Mouse (Mus musculus): ENCODE measurements around the gene Smg6.

GRCm38 (mm10) chr11:74956006-74956405 is 30.4 kb downstream of the Smg6 start:
- TF ChIP-seq CTCF (conservative IDR thresholded peaks at IDR 0.05; ENCODE audit: low read length) = no peak
- TF ChIP-seq NANOG (IDR thresholded peaks at IDR 0.05; ENCODE audit: borderline replicate concordance, low read length) = no peak
- no peak for TF ChIP-seq POU5F1 (IDR thresholded peaks at IDR 0.05; ENCODE audit: borderline replicate concordance, low read length)

Data from E14TG2a.4 (cell line).